ENCODE assay signal across 25 mouse cellular contexts in the genomic region with DNA sequence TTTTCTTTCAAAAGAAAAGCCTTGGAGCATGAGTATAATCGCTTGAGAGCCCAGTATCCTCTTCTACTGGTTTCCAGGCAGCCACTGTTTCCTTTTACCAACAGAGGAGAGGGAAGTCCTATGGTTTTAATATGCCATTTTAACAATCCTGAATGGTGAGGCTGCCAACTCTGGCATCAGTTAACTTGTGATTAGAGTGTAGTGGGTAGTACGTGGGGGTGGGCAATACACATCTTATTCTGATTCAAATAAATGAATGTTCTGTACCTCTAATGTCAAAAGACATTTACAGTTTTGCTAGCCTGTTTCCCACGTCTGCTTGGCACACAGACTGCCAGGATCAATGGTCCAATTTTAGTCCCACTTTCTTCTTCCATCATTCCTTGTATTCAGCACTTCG.
"Had no signal": no experiment of that assay in that cellular context is flagged by ENCODE, and none has a peak within 500 bp of the region (broad histone marks: within the 10 kb centered on the region; RNA-seq: fewer than 3 reads in every experiment).

No protein-coding gene starts in this region.

- H3K9ac ChIP-seq: heart, embryonic 12.5 days; hindbrain, embryonic 12.5 days; hindbrain, embryonic 14.5 days; intestine, embryonic 15.5 days; limb, embryonic 13.5 days; limb, embryonic 15.5 days; liver, embryonic 12.5 days; liver, embryonic 14.5 days had no signal

- ATAC-seq: hindbrain, embryonic 16.5 days; inflammation-experienced regulatory T-cells, adult 6 months; intestine, embryonic 15.5 days; intestine, postnatal 0 days; liver, embryonic 12.5 days had no signal

- H3K4me3 ChIP-seq: heart, embryonic 10.5 days; heart, embryonic 12.5 days; hindbrain, embryonic 10.5 days; hindbrain, embryonic 12.5 days; intestine, embryonic 15.5 days; layer of hippocampus, adult 2 months; limb, embryonic 13.5 days; limb, embryonic 15.5 days; liver, embryonic 12.5 days had no signal

- H3K9me3 ChIP-seq: heart, embryonic 10.5 days; hindbrain, embryonic 10.5 days; hindbrain, embryonic 12.5 days; intestine, embryonic 15.5 days; limb, embryonic 13.5 days; limb, embryonic 15.5 days; liver, embryonic 12.5 days had no signal

- H3K4me1 ChIP-seq: heart, embryonic 10.5 days; heart, embryonic 12.5 days; hindbrain, embryonic 12.5 days; intestine, embryonic 15.5 days; limb, embryonic 13.5 days; limb, embryonic 15.5 days; liver, embryonic 12.5 days had no signal

- H3K36me3 ChIP-seq: heart, embryonic 10.5 days; heart, embryonic 12.5 days; hindbrain, embryonic 10.5 days; hindbrain, embryonic 12.5 days; intestine, embryonic 15.5 days; limb, embryonic 13.5 days; limb, embryonic 15.5 days; liver, embryonic 12.5 days had no signal

- H3K27me3 ChIP-seq: heart, embryonic 12.5 days; hindbrain, embryonic 12.5 days; intestine, embryonic 15.5 days; limb, embryonic 13.5 days; limb, embryonic 15.5 days; liver, embryonic 12.5 days had no signal

- H3K4me2 ChIP-seq: heart, embryonic 12.5 days; hindbrain, embryonic 12.5 days; hindbrain, embryonic 14.5 days; intestine, embryonic 15.5 days; limb, embryonic 13.5 days; limb, embryonic 15.5 days; liver, embryonic 12.5 days had no signal

- DNase-seq: gastrocnemius, postnatal 10 days; gastrocnemius, postnatal 25 days; heart, adult 18-20 months; heart, postnatal 10 days; heart, postnatal 4 days; kidney, adult 18-20 months; kidney, adult 8-10 months; kidney, postnatal 10 days; kidney, postnatal 25 days; kidney, postnatal 4 days; left cerebral cortex, postnatal 4 days had no signal

- H3K27ac ChIP-seq: heart, embryonic 10.5 days; hindbrain, embryonic 10.5 days; hindbrain, embryonic 12.5 days; hindbrain, embryonic 14.5 days; intestine, embryonic 15.5 days; layer of hippocampus, adult 2 months; limb, embryonic 13.5 days; limb, embryonic 15.5 days; liver, embryonic 12.5 days; liver, embryonic 14.5 days had no signal
